Mouse (Mus musculus): ENCODE measurements around the gene Gmnn. TPM values are rescaled to one million over a fixed set of nuclear protein-coding genes. Genes with fewer than 3 reads are reported as not detected.

Gmnn gene
- polyA plus RNA-seq (2015; fragmentation: Nextera tagmentation; extraction: Ambion mirVana) = 103 and 110 TPM in 2 replicates

GRCm38 (mm10) chr13:24761403-24762227 lies at the start of gene Gmnn:
Gmnn (minus strand) TSS chr13:24761923.
- Histone ChIP-seq H3K27ac (ENCODE audit: low read length) (peak within 1 kb of the TSS; percentile 98), H3K9ac (ENCODE audit: low read length) (peak within 1 kb of the TSS; percentile 92), H3K4me1 (replicated peaks; ENCODE audit: control insufficient read depth, insufficient read depth, low read length) (peaks cover 11% of the 10 kb centered on the region), H3K36me3 (ENCODE audit: control insufficient read depth, insufficient read depth, low read length) (peaks cover 12% of the 10 kb centered on the region; the same call in 1 of the 2 replicates), H3K4me2 (ENCODE audit: low read depth, low read length) (peak within 1 kb of the TSS; percentile 82), H3K9me3 (ENCODE audit: control insufficient read depth, low read length) (no peaks in the 10 kb centered on the region), H3K4me3 (ENCODE audit: low read length) (peak within 1 kb of the TSS; percentile 98), H3K27me3 (ENCODE audit: control insufficient read depth, insufficient read depth, low read depth, low read length) (no peaks in the 10 kb centered on the region)
- peak; percentile 99 for ATAC-seq (ENCODE audit: low read depth)
- WGBS = under 1% methylated on average over 79 of the region's 79 CpGs

GRCm38 (mm10) chr13:24806079-24806478 lies 44.4 kb upstream of the Gmnn start:
- H3K27me3 ChIP-seq (ENCODE audit: control insufficient read depth, insufficient read depth, low read depth, low read length) = no peaks in the 10 kb centered on the region
- H3K9ac ChIP-seq (ENCODE audit: low read length) = no peak overlapping the region
- peaks cover 41% of the 10 kb centered on the region for H3K36me3 ChIP-seq (ENCODE audit: control insufficient read depth, insufficient read depth, low read length)
- H3K4me1 ChIP-seq (replicated peaks; ENCODE audit: control insufficient read depth, insufficient read depth, low read length) = peaks cover 6% of the 10 kb centered on the region
- no peak overlapping the region for H3K27ac ChIP-seq (ENCODE audit: low read length)
- ATAC-seq (ENCODE audit: low read depth) = no peak
- no peak overlapping the region for H3K4me2 ChIP-seq (ENCODE audit: low read depth, low read length)
- no peak overlapping the region for H3K4me3 ChIP-seq (ENCODE audit: low read length)
- H3K9me3 ChIP-seq (ENCODE audit: control insufficient read depth, low read length) = no peaks in the 10 kb centered on the region

DNA sequence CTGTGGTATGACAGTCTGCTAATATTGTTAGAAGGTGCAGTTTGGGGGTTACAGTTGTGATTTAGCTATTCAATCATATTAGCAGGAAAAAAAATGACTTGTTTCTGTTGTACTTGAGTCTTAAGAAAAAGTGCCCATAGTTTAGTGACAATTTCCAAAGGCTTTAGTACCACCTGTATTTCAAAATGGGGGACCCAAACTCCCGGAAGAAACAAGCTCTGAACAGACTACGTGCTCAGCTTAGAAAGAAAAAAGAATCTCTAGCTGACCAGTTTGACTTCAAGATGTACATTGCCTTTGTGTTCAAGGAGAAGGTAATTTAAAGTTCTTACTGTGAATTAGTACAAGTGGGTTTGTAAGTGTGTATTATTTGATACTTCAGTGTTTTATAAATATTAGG lies 41.5 kb upstream of the Gmnn start:
- no peak for ATAC-seq (ENCODE audit: low read depth)
- Histone ChIP-seq H3K4me3 (ENCODE audit: low read length) (peak overlapping the region; percentile 93), H3K27ac (ENCODE audit: low read length) (no peak overlapping the region), H3K9me3 (ENCODE audit: control insufficient read depth, low read length) (no peaks in the 10 kb centered on the region), H3K4me1 (replicated peaks; ENCODE audit: control insufficient read depth, insufficient read depth, low read length) (peaks cover 6% of the 10 kb centered on the region), H3K27me3 (ENCODE audit: control insufficient read depth, insufficient read depth, low read depth, low read length) (no peaks in the 10 kb centered on the region), H3K4me2 (ENCODE audit: low read depth, low read length) (peak overlapping the region; percentile 69), H3K36me3 (ENCODE audit: control insufficient read depth, insufficient read depth, low read length) (peaks cover 18% of the 10 kb centered on the region), H3K9ac (ENCODE audit: low read length) (peak overlapping the region; percentile 44; the same call in 1 of the 2 replicates)
- 7% methylated on average over 2 of the region's 2 CpGs for WGBS

- under 1% methylated on average over 26 of the region's 26 CpGs for WGBS
- peak overlapping the region; percentile 100 for H3K27ac ChIP-seq (ENCODE audit: low read length)
- H3K4me3 ChIP-seq (ENCODE audit: low read length) = peak overlapping the region; percentile 93
- peaks cover 6% of the 10 kb centered on the region for H3K4me1 ChIP-seq (replicated peaks; ENCODE audit: control insufficient read depth, insufficient read depth, low read length)
- H3K36me3 ChIP-seq (ENCODE audit: control insufficient read depth, insufficient read depth, low read length) = peaks cover 10% of the 10 kb centered on the region
- H3K9ac ChIP-seq (ENCODE audit: low read length) = peak overlapping the region; percentile 99
- H3K9me3 ChIP-seq (ENCODE audit: control insufficient read depth, low read length) = no peaks in the 10 kb centered on the region
- ATAC-seq (ENCODE audit: low read depth) = no peak
- H3K4me2 ChIP-seq (ENCODE audit: low read depth, low read length) = peak overlapping the region; percentile 69
- no peaks in the 10 kb centered on the region for H3K27me3 ChIP-seq (ENCODE audit: control insufficient read depth, insufficient read depth, low read depth, low read length)
Measured at GRCm38 (mm10) chr13:24802131-24802691, 40.5 kb upstream of the Gmnn start.

GRCm38 (mm10) chr13:24801308-24801921 lies 39.7 kb upstream of the Gmnn start, which contains the start of gene BC005537:
BC005537 (plus strand) TSS chr13:24801657.
- Histone ChIP-seq H3K4me1 (replicated peaks; ENCODE audit: control insufficient read depth, insufficient read depth, low read length) (peaks cover 6% of the 10 kb centered on the region), H3K4me3 (ENCODE audit: low read length) (peak within 1 kb of the TSS; percentile 93), H3K9me3 (ENCODE audit: control insufficient read depth, low read length) (no peaks in the 10 kb centered on the region), H3K27me3 (ENCODE audit: control insufficient read depth, insufficient read depth, low read depth, low read length) (no peaks in the 10 kb centered on the region), H3K36me3 (ENCODE audit: control insufficient read depth, insufficient read depth, low read length) (peaks cover 7% of the 10 kb centered on the region), H3K9ac (ENCODE audit: low read length) (peak within 1 kb of the TSS; percentile 99), H3K27ac (ENCODE audit: low read length) (peak within 1 kb of the TSS; percentile 100), H3K4me2 (ENCODE audit: low read depth, low read length) (peak within 1 kb of the TSS; percentile 89)
- under 1% methylated on average over 46 of the region's 74 CpGs for WGBS
- peak; percentile 57 for ATAC-seq (ENCODE audit: low read depth)

GRCm38 (mm10) chr13:24800674-24801307 lies 39.1 kb upstream of the Gmnn start:
- under 1% methylated on average over 42 of the region's 42 CpGs for WGBS
- peak overlapping the region; percentile 100 for H3K27ac ChIP-seq (ENCODE audit: low read length)
- peak; percentile 98 for ATAC-seq (ENCODE audit: low read depth)
- peak overlapping the region; percentile 93 for H3K4me3 ChIP-seq (ENCODE audit: low read length)
- H3K4me1 ChIP-seq (replicated peaks; ENCODE audit: control insufficient read depth, insufficient read depth, low read length) = peaks cover 6% of the 10 kb centered on the region
- H3K9me3 ChIP-seq (ENCODE audit: control insufficient read depth, low read length) = no peaks in the 10 kb centered on the region
- no peaks in the 10 kb centered on the region for H3K27me3 ChIP-seq (ENCODE audit: control insufficient read depth, insufficient read depth, low read depth, low read length)
- H3K9ac ChIP-seq (ENCODE audit: low read length) = peak overlapping the region; percentile 99
- peak overlapping the region; percentile 89 for H3K4me2 ChIP-seq (ENCODE audit: low read depth, low read length)
- H3K36me3 ChIP-seq (ENCODE audit: control insufficient read depth, insufficient read depth, low read length) = peaks cover 7% of the 10 kb centered on the region

GRCm38 (mm10) chr13:24799925-24800673 lies 38.4 kb upstream of the Gmnn start:
- Histone ChIP-seq H3K27me3 (ENCODE audit: control insufficient read depth, insufficient read depth, low read depth, low read length) (no peaks in the 10 kb centered on the region), H3K9ac (ENCODE audit: low read length) (peak overlapping the region; percentile 77), H3K4me1 (replicated peaks; ENCODE audit: control insufficient read depth, insufficient read depth, low read length) (peaks cover 6% of the 10 kb centered on the region), H3K36me3 (ENCODE audit: control insufficient read depth, insufficient read depth, low read length) (peaks cover 3% of the 10 kb centered on the region; the same call in 1 of the 2 replicates), H3K4me3 (ENCODE audit: low read length) (peak overlapping the region; percentile 93), H3K27ac (ENCODE audit: low read length) (peak overlapping the region; percentile 91), H3K4me2 (ENCODE audit: low read depth, low read length) (peak overlapping the region; percentile 89), H3K9me3 (ENCODE audit: control insufficient read depth, low read length) (no peaks in the 10 kb centered on the region)
- ATAC-seq (ENCODE audit: low read depth) = peak; percentile 23
- WGBS = under 1% methylated on average over 31 of the region's 31 CpGs

GRCm38 (mm10) chr13:24799378-24799777 lies 37.7 kb upstream of the Gmnn start:
- Histone ChIP-seq H3K36me3 (ENCODE audit: control insufficient read depth, insufficient read depth, low read length) (no peaks in the 10 kb centered on the region), H3K4me1 (replicated peaks; ENCODE audit: control insufficient read depth, insufficient read depth, low read length) (peaks cover 3% of the 10 kb centered on the region; the same call in 1 of the 2 replicates), H3K9ac (ENCODE audit: low read length) (peak overlapping the region; percentile 77), H3K27me3 (ENCODE audit: control insufficient read depth, insufficient read depth, low read depth, low read length) (no peaks in the 10 kb centered on the region), H3K4me2 (ENCODE audit: low read depth, low read length) (peak overlapping the region; percentile 89), H3K4me3 (ENCODE audit: low read length) (peak overlapping the region; percentile 93), H3K27ac (ENCODE audit: low read length) (no peak overlapping the region), H3K9me3 (ENCODE audit: control insufficient read depth, low read length) (no peaks in the 10 kb centered on the region)
- ATAC-seq (ENCODE audit: low read depth) = no peak
- 63% methylated on average over 5 of the region's 5 CpGs for WGBS

All from lung, embryonic 16.5 days (tissue).